Mouse (Mus musculus) heart, adult 2 months (tissue): Measurements from ENCODE around the gene Vegfb. TPM values are rescaled to one million over a fixed set of nuclear protein-coding genes. Genes with fewer than 3 reads are reported as not detected.

Experiments
- DNase-seq, 2 experiments: peaks; one replicate each; pipeline ENCODE4 v3.0.0; 2021
- H3K27ac ChIP-seq: fragments of 200-600 bp; 2 replicates; pipeline ENCODE4 v1.8.1; 2022
- H3K27me3 ChIP-seq: fragments of 200-500 bp; 2 replicates; pipeline ENCODE4 v1.6.1; 2012; ENCODE audit warnings: mild to moderate bottlenecking, low read length, inconsistent platforms, mixed read lengths; ENCODE audit not compliant: control insufficient read depth, insufficient read depth
- H3K36me3 ChIP-seq: fragments of 200-500 bp; 2 replicates; pipeline ENCODE4 v1.6.1; 2012; ENCODE audit warnings: low read length, inconsistent platforms; ENCODE audit not compliant: control insufficient read depth, insufficient read depth
- H3K4me1 ChIP-seq: fragments of 200-500 bp; 2 replicates; pipeline ENCODE4 v1.6.1; 2011; ENCODE audit warnings: low read length; ENCODE audit not compliant: control insufficient read depth, insufficient read depth
- H3K4me3 ChIP-seq: fragments of 200-600 bp; 2 replicates; pipeline ENCODE4 v1.8.1; 2022
- H3K79me2 ChIP-seq: fragments of 200-500 bp; replicated peaks from 2 replicates; pipeline ENCODE4 v1.6.1; 2012; ENCODE audit warnings: mild to moderate bottlenecking, inconsistent platforms, low read length, moderate library complexity, mixed read lengths; ENCODE audit not compliant: control insufficient read depth, insufficient read depth
- H3K9ac ChIP-seq: fragments of 200-500 bp; 2 replicates; pipeline ENCODE4 v1.6.1; 2012; ENCODE audit warnings: low read depth, mild to moderate bottlenecking, control low read depth, inconsistent platforms, low read length, mixed read lengths
- CTCF ChIP-seq: fragments of 200-600 bp; IDR thresholded peaks from 2 replicates; pipeline ENCODE4 v1.8.1; 2022; ENCODE audit warnings: antibody characterized with exemption, mild to moderate bottlenecking, moderate library complexity
- EP300 ChIP-seq: fragments of 200-500 bp; IDR thresholded peaks from 2 replicates; pipeline ENCODE4 v1.6.1; 2011; ENCODE audit warnings: low read depth, low read length, control low read depth; ENCODE audit not compliant: insufficient read depth
- POLR2A ChIP-seq: fragments of 200-500 bp; IDR thresholded peaks from 2 replicates; pipeline ENCODE4 v1.6.1; 2011; ENCODE audit warnings: mild to moderate bottlenecking, low read depth, low read length, control low read depth; ENCODE audit not compliant: insufficient read depth
- WGBS: fragments of 180-500 bp; shearing (Covaris S2); methylation state at CpG from one replicate; pipeline ENCODE4 v1.1.7; 2018; 5-methylcytosine and 5-hydroxymethylcytosine counted together
- intact Hi-C: fragments of 180-260 bp; cut with DNase I; formaldehyde crosslinking; loops from one replicate; pipeline ENCODE4 v1.15.1; 2025
- polyA plus RNA-seq: library from polyadenylated mRNA; depleted of rRNA; stranded (reverse); fragments of >200 nt; gene quantifications from 2 replicates; pipeline ENCODE4 v1.2.3, GENCODE M21; 2012
- total RNA-seq, 2 experiments: library from RNA; stranded (reverse); gene quantifications; 2 replicates each; pipeline ENCODE4 v1.2.3; 2021

Vegfb gene
- total and polyA plus RNA-seq, 3 experiments = 355 to 501 (median 413) TPM

GRCm38 (mm10) chr19:6975537-6976521, 11.6 kb downstream of the Vegfb start, which contains the start of gene Plcb3:
TSS of gene Plcb3 (minus strand) at chr19:6976470.
- Histone ChIP-seq H3K4me3 (peak within 1 kb of the TSS; percentile 49), H3K27me3 (no peaks in the 10 kb centered on the region), H3K9ac (peak within 1 kb of the TSS; percentile 69), H3K4me1 (peaks cover 3% of the 10 kb centered on the region; the same call in 1 of the 2 replicates), H3K27ac (peak within 1 kb of the TSS; percentile 76), H3K36me3 (no peaks in the 10 kb centered on the region), H3K79me2 (no peaks in the 10 kb centered on the region)
- WGBS = 1% methylated on average over 16 of the region's 16 CpGs
- peak; percentile 24 for TF ChIP-seq CTCF
- no peak for TF ChIP-seq EP300
- peak; percentile 10; the same call in 1 of the 2 replicates for TF ChIP-seq POLR2A
- intact Hi-C loops = loop anchor here (5.0 kb wide), 1 partner anchor 34 kb away; the partner anchor contains the start of genes Bad and Gpr137
- DNase-seq = peak; percentile 62 to 77

GRCm38 (mm10) chr19:6974211-6975205, 12.9 kb downstream of the Vegfb start, which contains the start of gene Ppp1r14b:
TSS of gene Ppp1r14b (plus strand) at chr19:6974968.
- H3K27me3 ChIP-seq = no peaks in the 10 kb centered on the region
- 3% methylated on average over 75 of the region's 84 CpGs for WGBS
- intact Hi-C loops = loop anchor here (5.0 kb wide), 1 partner anchor 32 kb away; the partner anchor contains the start of genes Bad and Gpr137
- peaks cover 5% of the 10 kb centered on the region for H3K4me1 ChIP-seq
- H3K27ac ChIP-seq = peak within 1 kb of the TSS; percentile 83
- H3K79me2 ChIP-seq = no peaks in the 10 kb centered on the region
- TF ChIP-seq POLR2A (0 out of 2 replicates have a peak, but pooled peaks have one; percentile 44), CTCF (no peak)
- H3K36me3 ChIP-seq = no peaks in the 10 kb centered on the region
- peak within 1 kb of the TSS; percentile 68 for H3K4me3 ChIP-seq
- DNase-seq = peak; percentile 84 to 87
- H3K9ac ChIP-seq = peak within 1 kb of the TSS; percentile 69

- peak overlapping the region; percentile 83 for H3K27ac ChIP-seq
- H3K4me3 ChIP-seq = peak overlapping the region; percentile 68
- no peaks in the 10 kb centered on the region for H3K27me3 ChIP-seq
- H3K36me3 ChIP-seq = no peaks in the 10 kb centered on the region
- 40% methylated on average over 12 of the region's 12 CpGs for WGBS
- H3K4me1 ChIP-seq = peaks cover 5% of the 10 kb centered on the region
- no peaks in the 10 kb centered on the region for H3K79me2 ChIP-seq
- H3K9ac ChIP-seq = no peak overlapping the region
- TF ChIP-seq EP300 (no peak), POLR2A (no peak), CTCF (no peak)
- intact Hi-C loops = no loop called here
- DNase-seq = no peak
Observed at GRCm38 (mm10) chr19:6973581-6974190, 13.8 kb downstream of the Vegfb start.

GRCm38 (mm10) chr19:6972247-6972917, 15.1 kb downstream of the Vegfb start:
- 77% methylated on average over 13 of the region's 13 CpGs for WGBS

GRCm38 (mm10) chr19:6971644-6972043, 15.8 kb downstream of the Vegfb start:
- no peak for TF ChIP-seq CTCF
- no peak for TF ChIP-seq POLR2A
- no peak for TF ChIP-seq EP300

More at GRCm38 (mm10) chr19:6972247-6972917, 15.1 kb downstream of the Vegfb start:
- no peaks in the 10 kb centered on the region for H3K27me3 ChIP-seq
- no peak overlapping the region for H3K9ac ChIP-seq
- no peak overlapping the region for H3K27ac ChIP-seq
- no peak overlapping the region for H3K4me3 ChIP-seq
- H3K36me3 ChIP-seq = no peaks in the 10 kb centered on the region
- TF ChIP-seq EP300 (no peak), CTCF (no peak), POLR2A (no peak)
- intact Hi-C loops = no loop called here
- no peaks in the 10 kb centered on the region; the same call in 1 of the 2 replicates for H3K79me2 ChIP-seq
- peaks cover 5% of the 10 kb centered on the region for H3K4me1 ChIP-seq
- no peak for DNase-seq

More at GRCm38 (mm10) chr19:6971644-6972043, 15.8 kb downstream of the Vegfb start:
- H3K79me2 ChIP-seq = no peaks in the 10 kb centered on the region; the same call in 1 of the 2 replicates
- intact Hi-C loops = no loop called here
- no peaks in the 10 kb centered on the region for H3K36me3 ChIP-seq
- no peak overlapping the region for H3K27ac ChIP-seq
- DNase-seq = no peak
- H3K27me3 ChIP-seq = no peaks in the 10 kb centered on the region
- WGBS = 47% methylated on average over 6 of the region's 6 CpGs
- no peak overlapping the region for H3K4me3 ChIP-seq
- H3K9ac ChIP-seq = no peak overlapping the region
- peaks cover 4% of the 10 kb centered on the region for H3K4me1 ChIP-seq
